Mouse (Mus musculus): ENCODE results near the gene Syt9.

DNA sequence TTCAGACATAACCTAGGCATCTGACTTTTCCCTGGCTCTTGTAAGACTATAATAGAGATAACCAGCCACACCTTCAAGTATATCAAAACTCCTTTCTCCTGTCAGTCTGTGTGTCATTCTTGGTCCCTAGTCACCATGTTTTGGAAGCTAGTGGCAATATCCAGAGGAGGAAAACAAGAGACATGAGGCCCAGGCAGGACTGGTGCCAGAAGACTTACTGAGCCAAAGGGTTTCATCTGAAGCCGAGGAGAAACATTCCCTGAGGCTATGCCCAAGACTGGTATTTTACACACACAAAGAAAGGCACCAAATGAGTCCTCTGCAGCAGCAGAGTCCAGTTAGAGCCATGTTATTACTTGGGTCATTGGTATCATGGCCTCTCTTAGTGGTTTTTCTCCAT is 174.5 kb downstream of the Syt9 start:
- TF ChIP-seq CTCF (IDR thresholded peaks at IDR 0.05) (no peak), EP300 (IDR thresholded peaks at IDR 0.05) (no peak)

Measured in lung, postnatal 0 days (tissue).